10 mouse cellular contexts compared by ENCODE assay signal in genomic region chr6:118327458-118327857, GRCm38 (mm10).
A peak's percentile ranks its signal among the peaks of the same experiment; 100 is the strongest.
DNase-seq lines count a peak whose midpoint lies in the region; ATAC-seq lines count a peak whose summit lies in the region.
"Had no signal": no experiment of that assay in that cellular context is flagged by ENCODE, and none has a peak within 500 bp of the region (broad histone marks: within the 10 kb centered on the region; RNA-seq: fewer than 3 reads in every experiment).

No protein-coding gene starts in this region.

- no peaks in the 10 kb centered on the region for H3K4me1 ChIP-seq in liver, embryonic 12.5 days

- no peak overlapping the region for H3K4me3 ChIP-seq in liver, embryonic 12.5 days

- H3K4me2 ChIP-seq in liver, embryonic 12.5 days, result no peak overlapping the region

- no peak overlapping the region for H3K9ac ChIP-seq in liver, embryonic 12.5 days

- DNase-seq in CD4-positive, CD25-positive, alpha-beta regulatory T cell, adult 2 months (ENCODE audit: low read depth, low spot score), result peak; percentile 28
- DNase-seq in liver (peak; percentile 41), WW6 (ENCODE audit: low read depth, low spot score) (peak; percentile 42)
- DNase-seq in adrenal gland, adult 18-20 months (ENCODE audit: low spot score in 2 of 2), result no peak
- DNase-seq: kidney, adult 11 months; lung, postnatal 4 days had no signal

- WGBS in liver, embryonic 12.5 days (ENCODE audit: insufficient replicate concordance), result 59% methylated on average over 6 of the region's 6 CpGs

- H3K27ac ChIP-seq in liver, embryonic 12.5 days, result no peak overlapping the region

- no peak for ATAC-seq in CD4-positive, CD25-positive, alpha-beta regulatory T cell, adult 4 months
- no peak for ATAC-seq in liver, embryonic 12.5 days
- peak; percentile 43; the same call in 1 of the 2 replicates for ATAC-seq in megakaryocyte, adult 5-6 weeks (ENCODE audit: poor library complexity, severe bottlenecking)
- ATAC-seq in activated CD4-positive, CD25-positive, alpha-beta regulatory T cell, adult 4 months, result no peak

- H3K27me3 ChIP-seq in liver, embryonic 12.5 days (replicated peaks), result no peaks in the 10 kb centered on the region

- H3K9me3 ChIP-seq in liver, embryonic 12.5 days (replicated peaks), result no peaks in the 10 kb centered on the region

- no peaks in the 10 kb centered on the region for H3K36me3 ChIP-seq in liver, embryonic 12.5 days

Comparison
In these comparisons a context has a peak if more than half of its experiments do, and no peak if none do; other contexts are left out.
1. DNase-seq: peak in CD4-positive, CD25-positive, alpha-beta regulatory T cell, adult 2 months (single experiment), liver (single experiment) and WW6 (single experiment); none in adrenal gland, adult 18-20 months (0 of 2).